Comparison of ENCODE assay signal across 9 mouse cellular contexts in genomic region chr16:38755452-38756176, GRCm38 (mm10). TPM values are rescaled to one million over a fixed set of nuclear protein-coding genes. Genes with fewer than 3 reads are reported as not detected.
A peak's percentile ranks its signal among the peaks of the same experiment; 100 is the strongest.
DNase-seq lines count a peak whose midpoint lies in the region; ATAC-seq and TF ChIP-seq lines count a peak whose summit lies in the region.
"Had no signal": no experiment of that assay in that cellular context is flagged by ENCODE, and none has a peak within 500 bp of the region (broad histone marks: within the 10 kb centered on the region; RNA-seq: fewer than 3 reads in every experiment).

No protein-coding gene starts in this region.

- no peak for TF ChIP-seq RAD21 in MEL (IDR thresholded peaks at IDR 0.05; ENCODE audit: low read depth, low read length)

- no peak for ATAC-seq in kidney, embryonic 14.5 days (ENCODE audit: low FRiP score, low TSS enrichment)
- peak; percentile 76 for ATAC-seq in common myeloid progenitor, adult 5-6 weeks (replicated peaks; ENCODE audit: low read depth, poor library complexity, severe bottlenecking)
- peak; percentile 92 for ATAC-seq in liver, embryonic 13.5 days (ENCODE audit: low read depth)

- peaks cover 14% of the 10 kb centered on the region; the same call in 1 of the 2 replicates for H3K36me3 ChIP-seq in kidney, embryonic 14.5 days (ENCODE audit: control insufficient read depth, insufficient read depth, low read length)
- H3K36me3 ChIP-seq in kidney, adult 2 months (ENCODE audit: control insufficient read depth, insufficient read depth, low read length) = no peaks in the 10 kb centered on the region
- H3K36me3 ChIP-seq in MEL (ENCODE audit: control insufficient read depth in 1 of 2, insufficient read depth in 2 of 2, low read length in 2 of 2) = peaks cover 0 to 2% of the 10 kb centered on the region in 2 experiments; a peak in 1 of 4 replicates
- no peaks in the 10 kb centered on the region for H3K36me3 ChIP-seq in liver, embryonic 13.5 days

- H3K9me3 ChIP-seq in kidney, embryonic 14.5 days (ENCODE audit: control insufficient read depth, low read length) = no peaks in the 10 kb centered on the region
- no peaks in the 10 kb centered on the region for H3K9me3 ChIP-seq in MEL (replicated peaks; ENCODE audit: insufficient read depth, low read length)
- H3K9me3 ChIP-seq in liver, embryonic 13.5 days (replicated peaks) = no peaks in the 10 kb centered on the region

- peak in 1 of 2 experiments; percentile 23; a peak in 1 of 4 replicates for TF ChIP-seq EP300 in MEL (IDR thresholded peaks at IDR 0.05; ENCODE audit: low read depth in 1 of 2, low read length in 2 of 2)

- peak overlapping the region; percentile 13; the same call in 1 of the 2 replicates for H3K27ac ChIP-seq in kidney, embryonic 14.5 days (ENCODE audit: low read depth, low read length)
- no peak overlapping the region for H3K27ac ChIP-seq in kidney, adult 2 months (ENCODE audit: insufficient read depth, low read depth, low read length)
- H3K27ac ChIP-seq in MEL (ENCODE audit: control insufficient read depth, low read depth, low read length) = no peak overlapping the region
- peak overlapping the region; percentile 69 for H3K27ac ChIP-seq in liver, embryonic 13.5 days
- H3K27ac ChIP-seq in left cerebral cortex, adult 2 months = no peak overlapping the region

- TF ChIP-seq POLR2A in kidney, adult 2 months (IDR thresholded peaks at IDR 0.05; ENCODE audit: low read depth, low read length) = no peak
- TF ChIP-seq POLR2A in MEL (IDR thresholded peaks at IDR 0.05; ENCODE audit: control insufficient read depth in 1 of 2, insufficient read depth in 1 of 2, low read depth in 1 of 2, low read length in 2 of 2, poor library complexity in 1 of 2) = no peak

- no peaks in the 10 kb centered on the region for H3K79me2 ChIP-seq in MEL (ENCODE audit: control insufficient read depth, insufficient read depth, low read length, poor library complexity)

- no peaks in the 10 kb centered on the region for H3K27me3 ChIP-seq in kidney, embryonic 14.5 days (ENCODE audit: control insufficient read depth, insufficient read depth, low read length)
- H3K27me3 ChIP-seq in kidney, adult 2 months (replicated peaks; ENCODE audit: control insufficient read depth, insufficient read depth, low read length) = no peaks in the 10 kb centered on the region
- no peaks in the 10 kb centered on the region; a peak in 1 of 4 replicates for H3K27me3 ChIP-seq in MEL (ENCODE audit: control insufficient read depth in 1 of 2, insufficient read depth in 2 of 2, low read length in 2 of 2)
- peaks cover 64% of the 10 kb centered on the region for H3K27me3 ChIP-seq in liver, embryonic 13.5 days

- DNase-seq in kidney, adult 2 months = no peak
- peak; percentile 28 for DNase-seq in MEL (ENCODE audit: low read depth, low spot score)
- DNase-seq in liver, embryonic 13.5 days = no peak
- DNase-seq in layer of hippocampus, postnatal 36 days = no peak
- DNase-seq in left cerebral cortex, adult 2 months (ENCODE audit: extremely low spot score in 1 of 2, low spot score in 2 of 2) = no peak
- DNase-seq in MN1 (ENCODE audit: low spot score) = no peak
- DNase-seq: gastrocnemius, postnatal 14 days had no signal

- WGBS in kidney, embryonic 14.5 days = 39% methylated on average over 7 of the region's 7 CpGs
- 59% methylated on average over 7 of the region's 7 CpGs for WGBS in kidney, adult 2 months
- WGBS in liver, embryonic 13.5 days (ENCODE audit: insufficient replicate concordance) = 7% methylated on average over 7 of the region's 7 CpGs

- H3K4me2 ChIP-seq in kidney, embryonic 14.5 days (replicated peaks; ENCODE audit: low read depth, low read length) = no peak overlapping the region
- H3K4me2 ChIP-seq in liver, embryonic 13.5 days = peak overlapping the region; percentile 48

- peaks cover 3% of the 10 kb centered on the region; the same call in 1 of the 2 replicates for H3K4me1 ChIP-seq in kidney, embryonic 14.5 days (ENCODE audit: control insufficient read depth, insufficient read depth, low read length)
- H3K4me1 ChIP-seq in kidney, adult 2 months (ENCODE audit: control insufficient read depth, insufficient read depth, low read length) = peaks cover 2% of the 10 kb centered on the region; the same call in 1 of the 2 replicates
- H3K4me1 ChIP-seq in MEL (ENCODE audit: control insufficient read depth in 1 of 2, insufficient read depth in 2 of 2, low read length in 2 of 2) = peaks cover 0 to 2% of the 10 kb centered on the region in 2 experiments; a peak in 1 of 4 replicates
- H3K4me1 ChIP-seq in liver, embryonic 13.5 days (replicated peaks) = peaks cover 35% of the 10 kb centered on the region

- H3K9ac ChIP-seq in kidney, embryonic 14.5 days (ENCODE audit: low read depth, low read length) = no peak overlapping the region
- H3K9ac ChIP-seq in MEL (ENCODE audit: control insufficient read depth, low read depth, low read length, poor library complexity, severe bottlenecking) = no peak overlapping the region
- no peak overlapping the region for H3K9ac ChIP-seq in liver, embryonic 13.5 days

- TF ChIP-seq CTCF in kidney, adult 2 months (conservative IDR thresholded peaks at IDR 0.05; ENCODE audit: insufficient read depth, insufficient read length, low read depth, low read length) = no peak
- no peak for TF ChIP-seq CTCF in MEL (IDR thresholded peaks at IDR 0.05 in 2 of 3, conservative IDR thresholded peaks at IDR 0.05 in 1 of 3; ENCODE audit: control insufficient read depth in 1 of 3, insufficient read depth in 1 of 3, low read depth in 2 of 3, low read length in 3 of 3, poor library complexity in 1 of 3, severe bottlenecking in 1 of 3)
- TF ChIP-seq CTCF in left cerebral cortex, adult 2 months (IDR thresholded peaks at IDR 0.05) = no peak

- no peak overlapping the region for H3K4me3 ChIP-seq in kidney, embryonic 14.5 days (ENCODE audit: low read length)
- H3K4me3 ChIP-seq in kidney, adult 2 months (ENCODE audit: insufficient read depth, low read depth, low read length) = no peak overlapping the region
- H3K4me3 ChIP-seq in MEL (ENCODE audit: control insufficient read depth in 1 of 2, insufficient read depth in 1 of 2, low read depth in 2 of 2, low read length in 2 of 2) = no peak overlapping the region
- H3K4me3 ChIP-seq in liver, embryonic 13.5 days (replicated peaks) = no peak overlapping the region
- no peak overlapping the region for H3K4me3 ChIP-seq in left cerebral cortex, adult 2 months

- intact Hi-C loops in left cerebral cortex, adult 2 months (cut with DNase I) = no loop called here

TF ChIP-seq in MEL, 35 proteins besides CTCF, POLR2A, EP300 and RAD21:
- no peak for TF ChIP-seq MEF2A (IDR thresholded peaks at IDR 0.05; ENCODE audit: extremely low read depth, insufficient replicate concordance, low read depth, low read length, poor library complexity, severe bottlenecking)
- no peak for TF ChIP-seq GATA1 (IDR thresholded peaks at IDR 0.05; ENCODE audit: low read depth, low read length)
- TF ChIP-seq TCF12 (IDR thresholded peaks at IDR 0.05; ENCODE audit: low read depth, low read length) = peak; percentile 62; the same call in 1 of the 2 replicates
- no peak for TF ChIP-seq MAZ (IDR thresholded peaks at IDR 0.05; ENCODE audit: low read depth, low read length)
- TF ChIP-seq TAL1 (IDR thresholded peaks at IDR 0.05; ENCODE audit: low read length) = peak; percentile 20; the same call in 1 of the 2 replicates
- no peak for TF ChIP-seq MYB (IDR thresholded peaks at IDR 0.05; ENCODE audit: low read depth, low read length)
- TF ChIP-seq KAT2A (conservative IDR thresholded peaks at IDR 0.05; ENCODE audit: low read depth, low read length) = no peak
- TF ChIP-seq CHD2 (IDR thresholded peaks at IDR 0.05; ENCODE audit: low read length) = no peak
- TF ChIP-seq SIN3A (IDR thresholded peaks at IDR 0.05; ENCODE audit: low read length) = no peak
- TF ChIP-seq ZNF384 (IDR thresholded peaks at IDR 0.05; ENCODE audit: low read depth, low read length) = peak; percentile 83
- TF ChIP-seq POLR2AphosphoS5 (IDR thresholded peaks at IDR 0.05; ENCODE audit: borderline replicate concordance, low read depth, low read length) = no peak

RNA-seq across cellular contexts. Expression of gene B4galt4, which starts 13.6 kb away (rescaled TPM):
- polyA plus RNA-seq in kidney, embryonic 14.5 days (2014; fragmentation: Nextera tagmentation; extraction: Ambion mirVana) = 24.5 and 32.7 TPM in 2 replicates
- 5.0 and 5.4 TPM in 2 replicates for polyA plus RNA-seq in kidney, adult 2 months (2012; rRNA removed)
- total RNA-seq in MEL (2012; rRNA removed) = not detected in 2 replicates
- not detected for polyA plus RNA-seq in MEL (2012; ENCODE audit: insufficient read depth in 1 of 2, insufficient read length in 2 of 2, low read depth in 1 of 2, low replicate concordance in 2 of 2, missing spikeins in 1 of 2)
- 30.0 and 30.8 TPM in 2 replicates for total RNA-seq in common myeloid progenitor, adult 5-6 weeks (2017)
- polyA plus RNA-seq in liver, embryonic 13.5 days (2015; fragmentation: Nextera tagmentation; extraction: Ambion mirVana) = 3.6 and 4.1 TPM in 2 replicates
- 10 to 100 TPM; 29.8 to 38.8 TPM for total RNA-seq in layer of hippocampus, postnatal 36 days (2021)
- total RNA-seq in left cerebral cortex, adult 2 months (2021) = 10 to 100 TPM; 21.4 to 23.3 TPM

RNA-seq across cellular contexts. Expression of gene Arhgap31, which starts 42.5 kb away (rescaled TPM):
- polyA plus RNA-seq in kidney, embryonic 14.5 days (2014; fragmentation: Nextera tagmentation; extraction: Ambion mirVana) = 7.3 and 10.0 TPM in 2 replicates
- polyA plus RNA-seq in kidney, adult 2 months (2012; rRNA removed) = 5.8 and 6.9 TPM in 2 replicates
- total RNA-seq in MEL (2012; rRNA removed) = 0.03 and 0.04 TPM in 2 replicates
- polyA plus RNA-seq in MEL (2012; ENCODE audit: insufficient read depth in 1 of 2, insufficient read length in 2 of 2, low read depth in 1 of 2, low replicate concordance in 2 of 2, missing spikeins in 1 of 2) = under 1 TPM in 1 of 2 experiments, not detected in 1; 0.01 TPM
- 4.0 and 4.5 TPM in 2 replicates for total RNA-seq in common myeloid progenitor, adult 5-6 weeks (2017)
- 1.2 and 1.6 TPM in 2 replicates for polyA plus RNA-seq in liver, embryonic 13.5 days (2015; fragmentation: Nextera tagmentation; extraction: Ambion mirVana)
- 10 to 100 TPM; 16.7 to 20.1 TPM for total RNA-seq in layer of hippocampus, postnatal 36 days (2021)
- 10 to 100 TPM; 19.1 to 20.6 TPM for total RNA-seq in left cerebral cortex, adult 2 months (2021)

RNA-seq across cellular contexts. Expression of gene Upk1b, which starts 44.5 kb away (rescaled TPM):
- 1.6 and 2.2 TPM in 2 replicates for polyA plus RNA-seq in kidney, embryonic 14.5 days (2014; fragmentation: Nextera tagmentation; extraction: Ambion mirVana)
- 5.3 and 7.4 TPM in 2 replicates for polyA plus RNA-seq in kidney, adult 2 months (2012; rRNA removed)
- total RNA-seq in MEL (2012; rRNA removed) = not detected in 2 replicates
- polyA plus RNA-seq in MEL (2012; ENCODE audit: insufficient read depth in 1 of 2, insufficient read length in 2 of 2, low read depth in 1 of 2, low replicate concordance in 2 of 2, missing spikeins in 1 of 2) = not detected
- total RNA-seq in common myeloid progenitor, adult 5-6 weeks (2017) = 0.92 and 1.2 TPM in 2 replicates
- polyA plus RNA-seq in liver, embryonic 13.5 days (2015; fragmentation: Nextera tagmentation; extraction: Ambion mirVana) = 1.6 and 1.7 TPM in 2 replicates
- 1 to 10 TPM; 1.4 to 1.5 TPM for total RNA-seq in layer of hippocampus, postnatal 36 days (2021)
- total RNA-seq in left cerebral cortex, adult 2 months (2021) = 1 to 10 TPM; 1.4 to 1.7 TPM
- total RNA-seq: gastrocnemius, postnatal 14 days had no signal

Comparison
In these comparisons a context has a peak if more than half of its experiments do, and no peak if none do; other contexts are left out.
1. H3K27ac ChIP-seq: peak in kidney, embryonic 14.5 days (single experiment) and liver, embryonic 13.5 days (single experiment); none in kidney, adult 2 months (single experiment), MEL (single experiment) and left cerebral cortex, adult 2 months (single experiment).
2. RNA of gene B4galt4, which starts 13.6 kb away (total RNA-seq): 29.8 to 38.8 TPM in layer of hippocampus, postnatal 36 days, 30.0 to 30.8 TPM in common myeloid progenitor, adult 5-6 weeks and 21.4 to 23.3 TPM in left cerebral cortex, adult 2 months; not detected in MEL; every median in the first group is over 10 times any median in the second.